8 mouse cellular contexts compared by ENCODE assay signal in genomic region chrX:20687519-20688067, GRCm38 (mm10). TPM values are rescaled to one million over a fixed set of nuclear protein-coding genes. Genes with fewer than 3 reads are reported as not detected.
DNase-seq lines count a peak whose midpoint lies in the region; ATAC-seq lines count a peak whose summit lies in the region.

Gene Cdk16, plus strand, starts transcription at chrX:20687954.

- H3K4me3 ChIP-seq in hindbrain, embryonic 11.5 days (ENCODE audit: low read depth, low read length): peak within 1 kb of the TSS; percentile 62

- H3K4me2 ChIP-seq in hindbrain, embryonic 11.5 days (replicated peaks; ENCODE audit: low read depth, low read length): peak within 1 kb of the TSS; percentile 53

- peak; percentile 93 for ATAC-seq in hindbrain, embryonic 11.5 days (ENCODE audit: low FRiP score)

- peak; percentile 93 for DNase-seq in NIH3T3 (ENCODE audit: low read depth)
- DNase-seq in cerebellum, adult 9-11 months: peak; percentile 95
- peak; percentile 87 to 88 for DNase-seq in frontal cortex, adult 2 months (ENCODE audit: extremely low spot score in 1 of 2, low spot score in 1 of 2)
- DNase-seq in hindbrain, embryonic 11.5 days (ENCODE audit: low spot score): peak; percentile 81
- DNase-seq in layer of hippocampus, postnatal 36 days: peak; percentile 80 to 82
- DNase-seq in lung, postnatal 36 days: peak; percentile 96
- DNase-seq in retina, postnatal 1 day: peak; percentile 95
- peak; percentile 34 to 82 for DNase-seq in urinary bladder, adult 18-20 months (ENCODE audit: low spot score in 2 of 2)

- H3K9ac ChIP-seq in hindbrain, embryonic 11.5 days (ENCODE audit: low read depth, low read length): peak within 1 kb of the TSS; percentile 77

- 24% methylated on average over 16 of the region's 16 CpGs for WGBS in hindbrain, embryonic 11.5 days

- peak within 1 kb of the TSS; percentile 96 for H3K27ac ChIP-seq in hindbrain, embryonic 11.5 days (ENCODE audit: low read depth, low read length)

- no peaks in the 10 kb centered on the region for H3K9me3 ChIP-seq in hindbrain, embryonic 11.5 days (ENCODE audit: control insufficient read depth, low read length)

- no peaks in the 10 kb centered on the region for H3K27me3 ChIP-seq in hindbrain, embryonic 11.5 days (ENCODE audit: control insufficient read depth, insufficient read depth, low read length)

- H3K4me1 ChIP-seq in hindbrain, embryonic 11.5 days (replicated peaks; ENCODE audit: control insufficient read depth, insufficient read depth, low read length): no peaks in the 10 kb centered on the region

- no peaks in the 10 kb centered on the region for H3K36me3 ChIP-seq in hindbrain, embryonic 11.5 days (ENCODE audit: control insufficient read depth, insufficient read depth, low read length)

RNA-seq across cellular contexts. Expression of gene Cdk16, which starts in this region (rescaled TPM):
- 394 and 422 TPM in 2 replicates for polyA plus RNA-seq in frontal cortex, adult 2 months (2012; rRNA removed)
- 94.6 and 100 TPM in 2 replicates for polyA plus RNA-seq in hindbrain, embryonic 11.5 days (2014; fragmentation: Nextera tagmentation; extraction: Ambion mirVana)
- total RNA-seq in layer of hippocampus, postnatal 36 days (2021): 100 to 1,000 TPM; 224 to 227 TPM

Comparison
In these comparisons a context has a peak if more than half of its experiments do, and no peak if none do; other contexts are left out.
1. Peak in every context shown above with its lines: DNase-seq, ATAC-seq, H3K4me3 ChIP-seq and H3K27ac ChIP-seq.